In the genomic region with DNA sequence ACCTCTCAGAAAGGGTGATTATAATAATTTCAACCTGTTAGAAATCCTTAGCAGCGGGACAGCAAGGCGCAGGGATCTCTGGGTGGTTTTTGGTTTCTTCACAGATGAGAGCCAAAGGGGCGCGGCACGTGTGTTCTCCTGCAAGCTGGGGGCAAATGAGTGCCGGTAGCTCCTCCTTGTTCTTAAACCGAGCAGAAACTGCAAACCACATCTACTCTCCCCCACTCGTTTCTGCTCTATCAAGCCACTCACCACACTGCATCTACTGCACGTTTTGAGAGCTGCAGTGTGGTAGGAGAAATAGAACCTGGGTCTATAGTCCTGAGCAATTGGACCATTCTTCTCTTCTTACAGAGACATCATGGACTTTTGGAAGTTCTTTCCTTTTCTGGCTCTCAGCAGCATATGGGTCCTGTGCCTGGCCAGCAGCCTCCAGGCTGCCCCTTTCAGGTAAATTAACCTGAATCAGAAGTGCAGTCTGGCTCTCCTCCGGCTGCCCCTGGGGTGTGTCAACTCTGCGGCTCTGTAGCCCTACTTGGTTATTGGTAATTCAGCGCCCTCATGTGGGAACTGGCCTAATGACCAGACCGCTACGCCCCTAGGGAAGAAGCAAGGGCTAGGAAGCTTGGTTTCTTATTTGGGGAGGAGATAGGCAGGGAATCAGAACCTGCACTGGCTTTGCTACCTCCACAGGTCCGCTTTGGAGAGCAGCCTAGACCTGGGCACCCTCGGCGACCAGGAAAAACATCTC, we compare ENCODE assay signal across 8 mouse cellular contexts. TPM values are rescaled to one million over a fixed set of nuclear protein-coding genes. Genes with fewer than 3 reads are reported as not detected.
DNase-seq lines count a peak whose midpoint lies in the region; ATAC-seq and TF ChIP-seq lines count a peak whose summit lies in the region.

No protein-coding gene starts in this region.

- no peak for ATAC-seq in heart, embryonic 15.5 days (replicated peaks; ENCODE audit: insufficient number of reproducible peaks, insufficient read depth, low FRiP score, low read depth)
- ATAC-seq in megakaryocyte progenitor cell, adult 5-6 weeks (replicated peaks; ENCODE audit: poor library complexity) = peak; percentile 82
- ATAC-seq in stomach, postnatal 0 days (ENCODE audit: low FRiP score, low TSS enrichment) = peak; percentile 66; the same call in 1 of the 2 replicates

- TF ChIP-seq EP300 in stomach, postnatal 0 days (optimal IDR thresholded peaks at IDR 0.05) = no peak

- H3K9ac ChIP-seq in heart, embryonic 15.5 days = no peak overlapping the region
- H3K9ac ChIP-seq in stomach, postnatal 0 days (ENCODE audit: low read length) = 0 out of 2 replicates have a peak overlapping the region, but pooled peaks have one; percentile 4

- no peaks in the 10 kb centered on the region for H3K9me3 ChIP-seq in heart, embryonic 15.5 days (replicated peaks)
- no peaks in the 10 kb centered on the region for H3K9me3 ChIP-seq in stomach, postnatal 0 days (ENCODE audit: control insufficient read depth, low read length)

- peak overlapping the region; percentile 20 for H3K4me3 ChIP-seq in heart, embryonic 15.5 days
- H3K4me3 ChIP-seq in stomach, postnatal 0 days (ENCODE audit: low read depth, low read length) = peak overlapping the region; percentile 13; the same call in 1 of the 2 replicates

- 6% methylated on average over 17 of the region's 17 CpGs for WGBS in heart, embryonic 15.5 days
- 5% methylated on average over 17 of the region's 17 CpGs for WGBS in stomach, postnatal 0 days

- H3K27ac ChIP-seq in heart, embryonic 15.5 days = no peak overlapping the region
- H3K27ac ChIP-seq in stomach, postnatal 0 days (replicated peaks) = no peak overlapping the region

- peak; percentile 81 for TF ChIP-seq CTCF in stomach, postnatal 0 days (IDR thresholded peaks at IDR 0.05; ENCODE audit: low read depth)

- peak; percentile 34 for DNase-seq in urinary bladder, adult 2 months (ENCODE audit: low spot score)
- no peak for DNase-seq in urinary bladder, postnatal 10 days (ENCODE audit: low spot score)
- DNase-seq in cerebellum, postnatal 36 days = peak; percentile 7 to 15
- peak; percentile 42 for DNase-seq in kidney, postnatal 10 days
- peak; percentile 63 for DNase-seq in stomach, postnatal 0 days (ENCODE audit: low spot score)
- no peak for DNase-seq in left cerebral cortex, adult 18-20 months (ENCODE audit: low spot score in 2 of 2)

- no peaks in the 10 kb centered on the region for H3K36me3 ChIP-seq in heart, embryonic 15.5 days
- H3K36me3 ChIP-seq in stomach, postnatal 0 days (ENCODE audit: control insufficient read depth, insufficient read depth, low read length) = no peaks in the 10 kb centered on the region

- peak overlapping the region; percentile 57 for H3K4me2 ChIP-seq in heart, embryonic 15.5 days
- peak overlapping the region; percentile 37 for H3K4me2 ChIP-seq in stomach, postnatal 0 days (replicated peaks; ENCODE audit: low read depth)

- peaks cover 9% of the 10 kb centered on the region for H3K4me1 ChIP-seq in heart, embryonic 15.5 days (replicated peaks)
- H3K4me1 ChIP-seq in stomach, postnatal 0 days (replicated peaks; ENCODE audit: control insufficient read depth, insufficient read depth) = no peaks in the 10 kb centered on the region

- peaks cover 52% of the 10 kb centered on the region for H3K27me3 ChIP-seq in heart, embryonic 15.5 days
- 0 out of 2 replicates have a peak, but pooled peaks cover 2% of the 10 kb centered on the region for H3K27me3 ChIP-seq in stomach, postnatal 0 days (ENCODE audit: control insufficient read depth, insufficient read depth, low read length)

RNA-seq across cellular contexts. Expression of gene Calcb, which starts 1.1 kb away (rescaled TPM):
- polyA plus RNA-seq in urinary bladder, adult 2 months (2012; rRNA removed) = 0.31 and 0.45 TPM in 2 replicates
- 0.30 and 0.93 TPM in 2 replicates for polyA plus RNA-seq in heart, embryonic 15.5 days (2015; fragmentation: Nextera tagmentation; extraction: Ambion mirVana)
- not detected in 2 replicates for total RNA-seq in megakaryocyte progenitor cell, adult 5-6 weeks (2015)
- total RNA-seq in megakaryocyte progenitor cell, adult 5-6 weeks (2017) = not detected in 2 replicates
- 3.5 and 3.7 TPM in 2 replicates for polyA plus RNA-seq in stomach, postnatal 0 days (2015; fragmentation: Nextera tagmentation; extraction: Ambion mirVana)
- total RNA-seq in left cerebral cortex, adult 18-20 months (2021) = under 1 TPM in 1 of 2 experiments, not detected in 1; 0.56 TPM

RNA-seq across cellular contexts. Expression of gene Insc, which starts 23.9 kb away (rescaled TPM):
- polyA plus RNA-seq in urinary bladder, adult 2 months (2012; rRNA removed) = 5.6 and 9.5 TPM in 2 replicates
- polyA plus RNA-seq in heart, embryonic 15.5 days (2015; fragmentation: Nextera tagmentation; extraction: Ambion mirVana) = 6.1 and 6.4 TPM in 2 replicates
- not detected in 2 replicates for total RNA-seq in megakaryocyte progenitor cell, adult 5-6 weeks (2015)
- total RNA-seq in megakaryocyte progenitor cell, adult 5-6 weeks (2017) = not detected in 2 replicates
- polyA plus RNA-seq in stomach, postnatal 0 days (2015; fragmentation: Nextera tagmentation; extraction: Ambion mirVana) = 11.2 and 15.8 TPM in 2 replicates
- total RNA-seq in left cerebral cortex, adult 18-20 months (2021) = 1 to 10 TPM; 2.6 to 2.9 TPM

Comparison
In these comparisons a context has a peak if more than half of its experiments do, and no peak if none do; other contexts are left out.
1. DNase-seq: peak in urinary bladder, adult 2 months (single experiment), cerebellum, postnatal 36 days (2 of 2), kidney, postnatal 10 days (single experiment) and stomach, postnatal 0 days (single experiment); none in urinary bladder, postnatal 10 days (single experiment) and left cerebral cortex, adult 18-20 months (0 of 2).